Mouse (Mus musculus): ENCODE measurements at regions not wholly inside any gene's neighbourhood (a gene's known extent, or its start where the extent isn't known, plus 50 kb on each side); places are given as distances from the start of the nearest gene placed in this dataset.

DNA sequence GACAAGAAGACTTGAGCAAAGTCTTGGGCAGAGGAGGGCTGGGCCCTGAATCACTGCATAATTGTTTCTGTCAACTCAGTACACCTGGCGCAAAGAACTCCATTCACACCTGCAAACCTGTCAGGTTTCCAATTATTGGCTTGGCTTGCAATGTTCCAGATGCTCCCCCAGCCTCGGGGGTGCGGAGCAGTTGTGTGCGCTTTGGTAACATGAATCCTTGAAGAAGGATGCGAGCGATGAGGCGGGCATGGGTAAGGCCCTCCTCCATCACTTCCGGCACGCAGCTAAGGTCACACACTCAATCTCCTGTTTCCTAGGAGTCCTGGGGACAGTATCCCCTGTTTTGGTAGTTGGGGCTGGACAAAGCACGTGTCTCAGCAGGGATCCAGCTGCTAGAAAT lies 81.6 kb upstream of the Pcdh8 start:
- DNase-seq = no peak

- no peak for DNase-seq
Measured at GRCm38 (mm10) chr14:79851795-79852194, 80.7 kb upstream of the Pcdh8 start.

GRCm38 (mm10) chr14:79851231-79851630 lies 80.1 kb upstream of the Pcdh8 start:
- no peak for DNase-seq

DNA sequence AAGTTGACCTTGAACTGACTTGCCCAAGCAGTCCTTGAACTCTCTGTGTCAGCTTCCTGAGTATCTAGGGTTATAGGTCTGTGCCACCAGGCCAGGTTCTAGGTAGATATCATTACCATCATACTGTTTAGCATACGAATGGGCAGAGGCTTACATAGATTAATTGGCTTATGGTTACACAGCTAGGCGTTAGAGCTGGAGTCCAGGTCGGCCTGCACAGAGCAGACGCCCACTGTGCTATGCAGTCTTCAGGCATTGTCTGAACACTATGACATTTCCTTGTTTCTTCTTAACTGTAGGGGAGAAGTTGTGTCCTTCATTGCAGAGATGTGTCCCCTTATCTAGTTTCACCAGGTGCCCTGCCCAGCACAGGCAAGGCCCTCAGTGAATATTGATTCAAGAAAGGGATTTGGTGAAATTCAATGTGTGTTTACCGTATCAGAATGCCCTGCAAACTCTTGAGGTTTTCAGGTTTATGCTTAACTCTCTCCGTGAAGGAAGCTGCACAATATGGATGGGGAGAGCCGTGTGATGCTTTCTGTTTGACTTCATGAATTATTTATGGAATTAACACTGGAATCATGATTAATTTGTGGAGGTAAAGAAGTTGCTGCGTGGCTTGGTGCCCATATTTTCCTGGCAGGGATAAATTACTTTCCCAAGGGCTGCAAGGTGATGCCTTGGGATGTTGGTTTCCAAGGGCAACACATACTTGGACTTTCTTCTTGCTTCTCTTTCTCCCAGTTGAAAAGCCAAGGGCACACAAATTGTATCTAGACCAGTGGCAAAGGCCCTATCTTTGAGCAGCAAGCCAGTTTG lies 78.7 kb upstream of the Pcdh8 start:
- no peak for DNase-seq

- no peak for DNase-seq
Measured at GRCm38 (mm10) chr14:79848116-79848515, 77.0 kb upstream of the Pcdh8 start.

DNA sequence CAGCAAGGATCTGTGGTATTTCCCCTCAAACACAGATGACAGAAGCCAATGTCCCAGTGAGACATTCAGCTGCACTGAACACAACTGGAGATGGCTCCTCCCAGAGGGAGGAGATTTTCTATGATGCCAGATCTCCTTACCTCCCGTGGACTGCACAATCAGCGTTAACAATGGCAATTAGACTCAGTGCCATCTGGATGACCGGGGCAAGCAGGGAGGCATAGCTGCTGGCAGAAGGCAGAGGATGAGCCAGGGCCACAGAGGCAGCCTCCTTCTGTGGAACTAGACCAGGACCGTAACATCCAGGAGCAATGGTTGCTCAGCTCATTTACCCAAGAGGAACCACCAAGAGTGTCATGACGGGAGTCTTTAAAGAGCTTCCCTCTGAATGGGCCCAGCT lies 73.2 kb upstream of the Pcdh8 start:
- no peak for DNase-seq

- DNase-seq = no peak
Measured at GRCm38 (mm10) chr14:79843135-79843550, 72.0 kb upstream of the Pcdh8 start.

GRCm38 (mm10) chr14:79842734-79843133 lies 71.6 kb upstream of the Pcdh8 start:
- no peak for DNase-seq

GRCm38 (mm10) chr14:79837101-79837500 lies 66.0 kb upstream of the Pcdh8 start:
- no peak for DNase-seq

DNA sequence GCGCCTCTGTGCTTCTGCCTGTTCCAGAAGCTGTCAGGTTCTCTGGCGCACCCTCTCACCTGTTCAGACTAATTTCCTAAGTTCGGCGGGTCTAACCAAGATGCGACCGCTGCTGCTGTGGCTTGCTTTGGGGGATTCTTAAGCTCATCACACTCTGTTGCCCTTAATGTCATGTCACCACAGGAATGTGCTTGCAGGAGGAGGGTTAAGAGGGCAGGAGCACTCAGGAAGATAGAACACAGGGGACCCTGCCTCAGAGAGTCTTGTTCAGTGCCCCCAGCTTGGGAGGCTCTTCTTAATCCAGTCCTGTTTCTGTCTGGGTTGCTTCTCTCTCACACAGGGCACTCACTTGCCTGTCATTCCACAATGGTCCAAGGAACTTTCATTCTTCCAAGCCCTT lies 65.1 kb upstream of the Pcdh8 start:
- no peak for DNase-seq

DNA sequence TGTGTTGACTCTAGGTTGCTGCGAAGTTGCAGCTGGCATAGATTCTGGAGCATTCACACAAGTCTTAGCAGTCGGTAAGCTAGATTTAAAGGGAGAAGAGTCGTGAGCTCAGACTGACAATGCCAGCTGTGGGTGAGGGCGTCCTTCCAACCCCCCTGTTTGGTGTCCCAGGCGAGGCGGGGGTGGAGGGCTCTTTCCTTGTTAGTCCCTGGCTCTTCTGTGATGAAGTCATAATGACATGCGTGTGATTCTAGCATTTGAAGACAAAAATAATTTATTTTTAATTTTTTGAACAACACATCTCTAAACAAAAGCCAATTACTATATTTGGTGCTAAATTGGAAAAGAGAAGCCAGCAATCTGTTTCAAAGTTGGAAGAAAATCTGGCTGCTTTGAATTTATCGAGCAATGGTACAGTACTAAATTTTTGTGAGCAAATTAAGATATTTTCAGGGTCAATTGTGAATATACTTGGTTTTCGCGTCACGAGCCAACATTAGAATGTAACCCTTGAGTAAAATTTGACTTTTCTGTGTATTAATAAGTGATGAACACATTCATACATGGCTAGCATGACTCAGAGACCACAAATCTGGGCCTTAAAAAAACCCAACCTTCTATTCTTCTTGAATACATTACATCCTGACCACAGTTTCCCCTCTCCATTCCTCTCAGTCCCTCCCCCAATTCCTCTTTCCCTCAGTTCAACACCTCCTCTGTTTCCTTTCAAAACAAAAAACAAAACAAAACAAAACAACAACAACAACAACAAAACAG lies 53.7 kb upstream of the Pcdh8 start:
- no peak for DNase-seq

DNA sequence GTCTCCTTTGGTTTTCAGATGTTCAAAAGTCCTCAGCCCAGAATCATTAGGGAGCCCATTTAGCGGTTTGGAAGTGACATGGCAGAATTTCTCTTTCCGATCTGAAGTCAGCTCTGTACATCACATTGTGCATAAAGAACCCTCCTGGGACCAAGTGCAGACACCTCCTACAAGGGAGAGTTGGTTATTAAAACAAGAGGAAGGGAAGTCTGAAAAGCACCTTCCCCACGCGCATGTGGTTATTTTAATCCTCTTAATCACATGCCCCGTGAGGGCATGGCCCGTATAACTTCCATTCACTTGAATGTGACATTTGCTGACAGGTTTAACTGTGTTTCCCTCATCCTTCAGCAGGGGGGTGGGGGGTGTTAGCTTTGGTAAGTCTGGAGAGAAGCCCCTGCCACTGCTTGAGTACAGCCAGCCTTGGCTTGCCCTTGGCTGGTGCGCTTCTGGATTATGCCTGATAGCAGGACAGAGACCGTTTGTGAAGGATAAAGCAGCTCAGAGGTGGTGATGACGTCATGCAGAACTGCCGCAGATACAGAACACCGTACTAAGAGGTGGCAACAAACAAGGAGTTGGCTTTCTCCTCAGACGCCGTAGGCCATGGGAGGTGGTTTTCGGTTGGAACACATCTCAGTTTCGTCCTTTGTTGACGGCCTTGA lies 51.5 kb upstream of the Pcdh8 start:
- no peak for DNase-seq

GRCm38 (mm10) chr14:79822011-79822435 lies 50.9 kb upstream of the Pcdh8 start:
- no peak for DNase-seq

DNA sequence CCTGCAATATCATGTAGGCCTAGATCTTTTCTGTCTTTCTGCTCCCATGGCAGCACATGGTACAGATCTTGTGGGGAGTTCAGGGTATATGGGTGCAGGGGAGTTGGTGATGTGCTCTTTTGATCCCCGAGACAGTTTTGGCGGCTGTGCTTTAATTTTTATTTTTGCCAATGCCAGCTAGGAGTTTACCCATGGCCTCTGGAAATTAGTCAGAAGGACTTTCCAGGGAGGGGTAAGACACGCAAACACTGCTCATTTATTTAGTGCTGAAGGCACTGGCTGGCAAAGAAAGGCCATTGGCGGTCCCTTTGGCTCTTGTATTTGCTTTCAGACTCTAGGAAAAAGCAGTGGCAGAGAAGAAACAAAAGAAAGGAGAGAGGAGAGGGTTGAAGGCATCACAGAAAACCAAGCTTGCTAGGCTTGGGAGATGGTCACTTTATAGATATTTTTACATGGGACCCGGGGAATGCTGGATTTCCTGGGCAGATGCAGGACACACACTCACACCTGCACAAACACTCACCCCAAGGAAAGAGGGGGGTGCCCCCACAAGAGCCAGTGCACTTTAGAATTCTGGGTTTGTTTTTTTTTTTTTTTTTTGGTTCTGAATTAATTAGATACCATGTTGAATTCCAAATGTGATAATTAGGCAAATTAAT lies 50.4 kb upstream of the Pcdh8 start:
- no peak for DNase-seq
